Mouse (Mus musculus): ENCODE results near the gene Ache.

- TF ChIP-seq CTCF (conservative IDR thresholded peaks at IDR 0.05; ENCODE audit: low read length) (no peak), POU5F1 (IDR thresholded peaks at IDR 0.05; ENCODE audit: borderline replicate concordance, low read length) (no peak)
Measured at GRCm38 (mm10) chr5:137263897-137264720, 23.2 kb upstream of the Ache start.

All from E14TG2a.4 (cell line).